Mouse (Mus musculus) testis, adult 2 months (tissue): ENCODE measurements at regions not wholly inside any gene's neighbourhood (a gene's known extent, or its start where the extent isn't known, plus 50 kb on each side); places are given as distances from the start of the nearest gene placed in this dataset.

Source experiments
- H3K27ac ChIP-seq: fragments of 200-500 bp; 2 replicates; pipeline ENCODE4 v1.5.1; 2012; ENCODE audit warnings: low read depth, low read length; ENCODE audit not compliant: control insufficient read depth, insufficient read depth
- H3K27me3 ChIP-seq: fragments of 200-500 bp; 2 replicates; pipeline ENCODE4 v1.6.1; 2012; ENCODE audit warnings: mild to moderate bottlenecking, low read length, moderate library complexity; ENCODE audit not compliant: control insufficient read depth, insufficient read depth
- H3K36me3 ChIP-seq: fragments of 200-500 bp; 2 replicates; pipeline ENCODE4 v1.6.1; 2012; ENCODE audit warnings: mild to moderate bottlenecking, low read length; ENCODE audit not compliant: control insufficient read depth, insufficient read depth
- H3K4me1 ChIP-seq: fragments of 200-500 bp; 2 replicates; pipeline ENCODE4 v1.6.1; 2012; ENCODE audit warnings: low read length; ENCODE audit not compliant: control insufficient read depth, insufficient read depth
- H3K4me3 ChIP-seq: fragments of 200-500 bp; 2 replicates; pipeline ENCODE4 v1.5.1; 2012; ENCODE audit warnings: low read depth, mild to moderate bottlenecking, low read length, moderate library complexity, mixed read lengths; ENCODE audit not compliant: control insufficient read depth
- CTCF ChIP-seq: fragments of 200-500 bp; IDR thresholded peaks from 2 replicates; pipeline ENCODE4 v1.5.1; 2012; ENCODE audit warnings: low read depth, mild to moderate bottlenecking, inconsistent platforms, low read length, moderate library complexity; ENCODE audit not compliant: control insufficient read depth, insufficient read depth, insufficient replicate concordance
- POLR2A ChIP-seq: fragments of 200-500 bp; IDR thresholded peaks from 2 replicates; pipeline ENCODE4 v1.6.1; 2012; ENCODE audit warnings: low read depth, mild to moderate bottlenecking, inconsistent platforms, low read length, moderate library complexity; ENCODE audit not compliant: control insufficient read depth

DNA sequence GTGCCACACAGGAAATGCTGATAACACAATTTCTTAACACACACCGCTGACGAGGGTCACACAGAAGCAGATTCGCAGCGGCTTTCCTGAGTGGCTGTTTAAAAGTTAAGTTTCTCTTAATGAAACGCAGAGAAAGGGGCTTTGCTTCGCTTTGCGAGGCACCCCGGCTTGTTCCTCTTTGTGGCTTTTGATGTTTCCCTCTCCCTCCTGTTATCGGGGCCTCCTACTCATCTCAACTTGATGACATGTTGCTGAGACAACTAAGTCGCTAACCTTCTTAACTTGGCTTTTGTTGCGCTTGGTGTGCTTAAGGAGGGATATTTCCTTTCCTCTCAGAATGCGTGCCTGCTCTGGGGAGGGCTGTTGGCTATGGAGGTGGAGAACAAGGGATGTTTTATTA lies 129.0 kb downstream of the Il20rb start:
- Histone ChIP-seq H3K4me3 (no peak overlapping the region), H3K27me3 (no peaks in the 10 kb centered on the region), H3K4me1 (no peaks in the 10 kb centered on the region), H3K36me3 (no peaks in the 10 kb centered on the region), H3K27ac (no peak overlapping the region)
- TF ChIP-seq POLR2A (no peak), CTCF (no peak)

DNA sequence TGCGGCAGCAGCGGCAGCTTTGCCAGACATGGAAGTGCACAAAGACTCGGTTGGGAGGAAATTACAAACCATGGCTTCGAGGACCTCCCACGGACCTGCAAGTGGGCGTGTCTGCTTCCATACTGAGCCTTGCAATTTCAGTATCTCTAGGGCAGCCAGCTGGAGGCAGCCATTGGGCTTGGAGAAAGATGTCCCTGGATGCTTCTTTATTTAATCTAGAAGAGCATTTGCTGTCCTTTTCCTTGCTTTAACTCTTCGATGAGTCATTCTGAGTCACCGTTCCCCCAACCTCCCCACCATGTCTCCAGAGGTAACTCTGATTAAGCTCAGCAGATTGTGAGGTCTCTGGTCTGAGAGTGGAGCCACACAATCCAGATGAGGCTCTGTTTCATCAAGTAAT lies 145.8 kb downstream of the Il20rb start:
- Histone ChIP-seq H3K27me3 (no peaks in the 10 kb centered on the region), H3K36me3 (no peaks in the 10 kb centered on the region), H3K4me3 (no peak overlapping the region), H3K4me1 (no peaks in the 10 kb centered on the region), H3K27ac (no peak overlapping the region)
- no peak for TF ChIP-seq CTCF
- no peak for TF ChIP-seq POLR2A

DNA sequence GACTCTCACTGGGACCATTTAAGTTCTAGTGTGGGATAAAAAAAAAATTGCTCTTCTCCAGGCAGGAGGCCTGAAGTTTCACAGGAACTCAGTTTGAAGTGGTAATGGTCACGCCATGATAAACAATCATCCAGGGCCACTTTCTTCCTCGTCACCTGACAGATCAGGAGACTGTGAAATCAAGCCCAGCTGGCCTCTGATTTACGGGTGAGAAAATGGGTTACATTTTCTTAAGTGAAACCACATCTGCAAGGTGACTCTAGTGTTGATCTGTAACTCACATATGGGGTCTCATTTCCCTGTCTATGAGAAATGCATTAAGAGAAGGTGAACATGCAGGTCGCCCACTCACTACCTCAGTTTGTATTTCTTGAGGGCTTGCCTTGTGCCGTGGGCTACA lies 178.8 kb downstream of the Il20rb start:
- H3K4me1 ChIP-seq = no peaks in the 10 kb centered on the region
- no peak overlapping the region for H3K4me3 ChIP-seq
- no peak overlapping the region for H3K27ac ChIP-seq
- H3K27me3 ChIP-seq = no peaks in the 10 kb centered on the region
- TF ChIP-seq CTCF (no peak), POLR2A (no peak)
- no peaks in the 10 kb centered on the region for H3K36me3 ChIP-seq

DNA sequence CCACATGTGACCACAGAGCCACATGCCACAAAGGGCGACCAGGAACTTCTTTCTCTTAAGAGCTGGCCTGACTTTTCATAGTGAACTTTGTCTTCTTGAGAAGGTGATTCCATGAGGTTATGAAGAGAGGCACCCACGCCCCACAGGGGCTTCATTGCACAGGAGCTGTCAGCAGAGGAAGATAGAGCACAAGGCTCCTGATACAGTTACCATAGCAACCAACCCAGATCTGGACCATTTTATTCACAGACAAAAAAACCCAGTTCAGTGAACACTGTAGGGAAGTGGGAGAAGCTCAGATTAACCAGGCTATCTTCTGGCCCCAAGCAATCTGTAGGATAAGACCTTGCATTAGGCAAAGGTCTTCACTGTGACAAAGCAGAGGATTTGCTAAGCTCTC lies 179.2 kb downstream of the Il20rb start:
- H3K4me1 ChIP-seq = no peaks in the 10 kb centered on the region
- H3K36me3 ChIP-seq = no peaks in the 10 kb centered on the region
- no peak overlapping the region for H3K27ac ChIP-seq
- H3K4me3 ChIP-seq = no peak overlapping the region
- TF ChIP-seq CTCF (no peak), POLR2A (no peak)
- H3K27me3 ChIP-seq = no peaks in the 10 kb centered on the region

DNA sequence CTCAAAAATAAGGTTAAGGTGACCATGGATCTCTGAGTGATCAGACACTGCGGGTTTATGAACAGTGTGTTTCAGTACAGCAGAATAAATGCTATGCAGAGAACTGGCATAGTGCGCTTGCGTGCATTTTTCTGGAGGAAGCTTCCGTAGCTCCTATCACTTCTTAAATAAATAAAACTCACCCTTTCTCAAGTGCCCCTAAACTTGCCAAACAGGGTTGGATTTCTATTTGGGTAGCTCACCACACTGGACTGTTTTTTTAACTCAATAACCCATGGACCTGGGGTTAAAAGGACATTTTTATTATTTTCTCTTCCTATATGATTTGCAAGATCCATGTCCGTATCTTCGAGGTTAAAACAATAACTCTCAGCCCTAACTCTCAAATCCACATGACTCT lies 182.8 kb downstream of the Il20rb start:
- Histone ChIP-seq H3K27ac (no peak overlapping the region), H3K27me3 (no peaks in the 10 kb centered on the region), H3K36me3 (no peaks in the 10 kb centered on the region), H3K4me1 (peaks cover 2% of the 10 kb centered on the region; the same call in 1 of the 2 replicates), H3K4me3 (no peak overlapping the region)
- TF ChIP-seq POLR2A = no peak
- TF ChIP-seq CTCF = no peak

DNA sequence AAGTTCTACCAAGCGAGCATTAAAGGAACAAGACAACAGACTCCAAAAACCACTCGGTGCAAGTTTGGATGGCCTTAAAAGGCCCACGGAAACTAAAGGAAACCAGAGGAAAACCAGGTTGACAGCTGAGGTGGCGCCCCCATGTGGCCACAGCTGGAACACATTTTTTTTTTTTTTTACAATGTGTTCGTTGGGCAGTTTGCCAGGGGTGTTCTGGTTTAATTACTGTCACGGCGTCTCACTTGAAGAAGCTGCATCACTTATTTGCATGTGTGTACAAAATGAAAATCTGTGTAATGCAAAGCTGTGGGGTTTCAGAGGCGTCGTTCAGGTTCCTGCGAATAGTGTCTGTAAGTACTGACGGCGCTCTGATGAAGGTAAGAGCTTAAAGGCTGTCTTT lies 185.0 kb downstream of the Il20rb start:
- peaks cover 2% of the 10 kb centered on the region; the same call in 1 of the 2 replicates for H3K4me1 ChIP-seq
- TF ChIP-seq POLR2A = no peak
- TF ChIP-seq CTCF = peak; percentile 73
- H3K4me3 ChIP-seq = no peak overlapping the region
- no peaks in the 10 kb centered on the region for H3K36me3 ChIP-seq
- no peak overlapping the region for H3K27ac ChIP-seq
- no peaks in the 10 kb centered on the region for H3K27me3 ChIP-seq

DNA sequence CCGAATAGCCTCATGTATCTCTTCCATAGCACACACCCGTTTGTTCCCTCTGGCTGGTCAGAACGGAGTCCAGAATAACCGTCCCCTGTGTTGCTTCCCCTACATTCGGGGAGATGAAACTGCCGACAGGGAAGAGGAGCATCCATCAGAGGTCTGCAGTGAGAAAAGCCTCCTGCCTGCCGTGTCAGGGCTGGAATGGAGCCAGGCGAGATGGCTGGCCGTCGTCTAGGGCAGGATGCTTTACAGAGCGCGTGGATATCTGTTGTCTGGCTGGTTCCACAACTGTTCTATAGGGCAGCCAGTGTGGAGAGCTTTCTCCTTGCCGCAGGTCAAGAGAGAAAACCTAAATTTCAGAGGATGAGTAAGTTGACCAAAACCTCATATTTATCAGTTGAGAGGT lies 209.2 kb downstream of the Il20rb start:
- no peak overlapping the region for H3K27ac ChIP-seq
- no peaks in the 10 kb centered on the region for H3K36me3 ChIP-seq
- TF ChIP-seq CTCF (no peak), POLR2A (no peak)
- H3K27me3 ChIP-seq = no peaks in the 10 kb centered on the region
- no peak overlapping the region for H3K4me3 ChIP-seq
- no peaks in the 10 kb centered on the region for H3K4me1 ChIP-seq

DNA sequence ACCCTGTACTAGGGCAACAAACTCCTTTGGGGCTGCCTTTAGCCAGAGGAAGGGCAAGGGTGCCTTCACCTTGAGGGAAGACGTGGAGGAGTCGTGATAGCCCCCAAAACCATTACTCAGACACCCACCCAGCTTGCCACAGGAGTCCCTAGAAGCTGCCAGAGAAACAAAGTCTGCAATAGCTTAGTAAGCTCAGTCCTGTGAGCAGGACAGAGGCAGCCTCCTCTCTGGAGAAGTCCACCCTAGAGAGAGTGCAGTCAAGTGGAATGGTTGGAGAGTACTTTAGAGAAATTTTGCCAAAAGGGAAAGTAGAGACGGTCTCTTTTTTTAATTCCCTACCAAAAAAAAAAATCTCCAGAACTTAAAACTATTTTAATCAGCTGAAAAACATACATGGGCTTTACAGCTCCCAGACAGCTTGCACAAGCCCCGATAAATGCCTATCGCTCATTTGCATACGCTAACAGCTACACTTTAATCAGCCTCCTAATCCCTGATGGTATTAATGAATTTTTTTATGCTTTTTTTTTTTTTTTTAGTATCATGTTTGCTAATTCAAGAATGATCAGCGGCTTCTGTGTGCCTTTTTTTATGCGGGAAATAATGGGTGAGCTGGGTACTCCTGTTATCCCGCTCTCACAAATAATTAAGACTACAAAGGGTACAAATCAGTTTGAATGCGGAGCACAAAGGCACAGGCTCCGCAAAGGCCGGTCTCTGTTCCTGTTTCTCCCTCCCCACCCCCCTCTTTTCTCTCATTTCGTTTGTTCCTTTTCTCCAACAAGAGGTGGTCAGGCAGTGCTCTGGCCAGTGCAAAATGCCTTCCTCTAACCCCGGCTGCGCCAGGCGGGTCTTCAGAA lies 219.8 kb downstream of the Il20rb start:
- Histone ChIP-seq H3K27ac (no peak overlapping the region), H3K4me1 (no peaks in the 10 kb centered on the region), H3K4me3 (no peak overlapping the region; the same call in 1 of the 2 replicates), H3K36me3 (no peaks in the 10 kb centered on the region), H3K27me3 (no peaks in the 10 kb centered on the region)
- no peak for TF ChIP-seq CTCF
- TF ChIP-seq POLR2A = no peak
